Mouse (Mus musculus): ENCODE data around the gene Mtx1. TPM values are rescaled to one million over a fixed set of nuclear protein-coding genes. Genes with fewer than 3 reads are reported as not detected.
"Not testable (repeated sequence)": the region's sequence is repeated elsewhere in the genome, so short reads cannot be mapped to it uniquely, and the experiment has no call there.

Mtx1 gene
- polyA plus RNA-seq, 1 experiment from 2014 or later = 106 TPM

- WGBS = 4% methylated on average over 41 of the region's 41 CpGs
- no peaks in the 10 kb centered on the region for H3K36me3 ChIP-seq
- H3K4me3 ChIP-seq = peak overlapping the region; percentile 55
- ATAC-seq (replicated peaks; ENCODE audit: insufficient number of reproducible peaks, insufficient read depth, low FRiP score, low read depth) = peak; percentile 74
- H3K9ac ChIP-seq = 0 out of 2 replicates have a peak overlapping the region, but pooled peaks have one; percentile 26
- peaks cover 17% of the 10 kb centered on the region for H3K4me1 ChIP-seq (replicated peaks)
- peak overlapping the region; percentile 56 for H3K27ac ChIP-seq
- peak overlapping the region; percentile 66 for H3K4me2 ChIP-seq
- H3K9me3 ChIP-seq (replicated peaks) = no peaks in the 10 kb centered on the region
- H3K27me3 ChIP-seq = peaks cover 32% of the 10 kb centered on the region
Observed at GRCm38 (mm10) chr3:89227307-89228179, 655 bp upstream of the Mtx1 start.

- no peak overlapping the region for H3K27ac ChIP-seq
- no peaks in the 10 kb centered on the region for H3K36me3 ChIP-seq
- H3K9ac ChIP-seq = no peak overlapping the region
- H3K4me1 ChIP-seq (replicated peaks) = peaks cover 17% of the 10 kb centered on the region
- peaks cover 32% of the 10 kb centered on the region for H3K27me3 ChIP-seq
- WGBS = 60% methylated on average over 11 of the region's 11 CpGs
- H3K4me2 ChIP-seq = peak overlapping the region; percentile 17; the same call in 1 of the 2 replicates
- no peak for ATAC-seq (replicated peaks; ENCODE audit: insufficient number of reproducible peaks, insufficient read depth, low FRiP score, low read depth)
- H3K4me3 ChIP-seq = peak overlapping the region; percentile 55; the same call in 1 of the 2 replicates
- no peaks in the 10 kb centered on the region for H3K9me3 ChIP-seq (replicated peaks)
Observed at GRCm38 (mm10) chr3:89226361-89226760, 527 bp downstream of the Mtx1 start.

GRCm38 (mm10) chr3:89225918-89226317 is 970 bp downstream of the Mtx1 start:
- Histone ChIP-seq H3K4me3 (no peak overlapping the region), H3K27ac (no peak overlapping the region), H3K36me3 (no peaks in the 10 kb centered on the region), H3K9ac (no peak overlapping the region), H3K4me1 (replicated peaks) (peaks cover 17% of the 10 kb centered on the region), H3K9me3 (replicated peaks) (no peaks in the 10 kb centered on the region), H3K4me2 (peak overlapping the region; percentile 17; the same call in 1 of the 2 replicates), H3K27me3 (peaks cover 32% of the 10 kb centered on the region)
- 60% methylated on average over 4 of the region's 4 CpGs for WGBS
- ATAC-seq (replicated peaks; ENCODE audit: insufficient number of reproducible peaks, insufficient read depth, low FRiP score, low read depth) = no peak

GRCm38 (mm10) chr3:89225321-89225815 is 1.5 kb downstream of the Mtx1 start:
- no peak for ATAC-seq (replicated peaks; ENCODE audit: insufficient number of reproducible peaks, insufficient read depth, low FRiP score, low read depth)
- H3K9ac ChIP-seq = no peak overlapping the region
- H3K9me3 ChIP-seq (replicated peaks) = no peaks in the 10 kb centered on the region
- no peaks in the 10 kb centered on the region for H3K36me3 ChIP-seq
- H3K27me3 ChIP-seq = peaks cover 28% of the 10 kb centered on the region
- no peak overlapping the region for H3K4me3 ChIP-seq
- H3K27ac ChIP-seq = no peak overlapping the region
- H3K4me1 ChIP-seq (replicated peaks) = peaks cover 17% of the 10 kb centered on the region
- 63% methylated on average over 12 of the region's 12 CpGs for WGBS
- H3K4me2 ChIP-seq = peak overlapping the region; percentile 17; the same call in 1 of the 2 replicates

GRCm38 (mm10) chr3:89224796-89225195 is 2.1 kb downstream of the Mtx1 start:
- Histone ChIP-seq H3K9me3 (replicated peaks) (no peaks in the 10 kb centered on the region), H3K27ac (no peak overlapping the region), H3K4me2 (no peak overlapping the region), H3K36me3 (no peaks in the 10 kb centered on the region), H3K4me1 (replicated peaks) (peaks cover 17% of the 10 kb centered on the region), H3K27me3 (peaks cover 22% of the 10 kb centered on the region), H3K4me3 (no peak overlapping the region), H3K9ac (no peak overlapping the region)
- no peak for ATAC-seq (replicated peaks; ENCODE audit: insufficient number of reproducible peaks, insufficient read depth, low FRiP score, low read depth)
- WGBS = 71% methylated on average over 11 of the region's 11 CpGs

GRCm38 (mm10) chr3:89221167-89221566 is 5.7 kb downstream of the Mtx1 start:
- no peak for ATAC-seq (replicated peaks; ENCODE audit: insufficient number of reproducible peaks, insufficient read depth, low FRiP score, low read depth)
- WGBS = 78% methylated on average over 5 of the region's 5 CpGs
- H3K36me3 ChIP-seq = no peaks in the 10 kb centered on the region
- H3K4me2 ChIP-seq = no peak overlapping the region
- no peak overlapping the region for H3K27ac ChIP-seq
- no peak overlapping the region for H3K9ac ChIP-seq
- H3K4me3 ChIP-seq = no peak overlapping the region
- H3K27me3 ChIP-seq = peaks cover 13% of the 10 kb centered on the region
- H3K9me3 ChIP-seq (replicated peaks) = no peaks in the 10 kb centered on the region
- H3K4me1 ChIP-seq (replicated peaks) = peaks cover under 1% of the 10 kb centered on the region

- H3K36me3 ChIP-seq = no peaks in the 10 kb centered on the region
- H3K9ac ChIP-seq = no peak overlapping the region
- H3K4me3 ChIP-seq = no peak overlapping the region
- no peaks in the 10 kb centered on the region for H3K27me3 ChIP-seq
- no peak for ATAC-seq (replicated peaks; ENCODE audit: insufficient number of reproducible peaks, insufficient read depth, low FRiP score, low read depth)
- no peak overlapping the region for H3K4me2 ChIP-seq
- WGBS = 13% methylated on average over 8 of the region's 8 CpGs
- H3K27ac ChIP-seq = no peak overlapping the region
- H3K9me3 ChIP-seq (replicated peaks) = no peaks in the 10 kb centered on the region
- peaks cover 17% of the 10 kb centered on the region for H3K4me1 ChIP-seq (replicated peaks)
Observed at GRCm38 (mm10) chr3:89219546-89219945, 7.3 kb downstream of the Mtx1 start.

GRCm38 (mm10) chr3:89218271-89218670 is 8.6 kb downstream of the Mtx1 start:
- H3K27ac ChIP-seq = no peak overlapping the region
- H3K9me3 ChIP-seq (replicated peaks) = no peaks in the 10 kb centered on the region
- WGBS = 79% methylated on average over 1 of the region's 1 CpGs
- H3K27me3 ChIP-seq = no peaks in the 10 kb centered on the region
- H3K4me2 ChIP-seq = no peak overlapping the region
- peaks cover 19% of the 10 kb centered on the region for H3K4me1 ChIP-seq (replicated peaks)
- H3K9ac ChIP-seq = no peak overlapping the region
- ATAC-seq (replicated peaks; ENCODE audit: insufficient number of reproducible peaks, insufficient read depth, low FRiP score, low read depth) = no peak
- H3K36me3 ChIP-seq = no peaks in the 10 kb centered on the region
- H3K4me3 ChIP-seq = no peak overlapping the region

- H3K36me3 ChIP-seq; H3K27ac ChIP-seq; H3K4me3 ChIP-seq; H3K9ac ChIP-seq; ATAC-seq (replicated peaks; ENCODE audit: insufficient number of reproducible peaks, insufficient read depth, low FRiP score, low read depth); H3K27me3 ChIP-seq; H3K9me3 ChIP-seq (replicated peaks): not testable (repeated sequence)
- 71% methylated on average over 7 of the region's 7 CpGs for WGBS
- peaks cover 32% of the 10 kb centered on the region for H3K4me1 ChIP-seq (replicated peaks)
- peak overlapping the region; percentile 92; the same call in 1 of the 2 replicates for H3K4me2 ChIP-seq
Observed at GRCm38 (mm10) chr3:89216407-89216806, 10.5 kb downstream of the Mtx1 start.

- no peak for ATAC-seq (replicated peaks; ENCODE audit: insufficient number of reproducible peaks, insufficient read depth, low FRiP score, low read depth)
- H3K9me3 ChIP-seq (replicated peaks) = no peaks in the 10 kb centered on the region
- peak overlapping the region; percentile 92 for H3K4me3 ChIP-seq
- peak overlapping the region; percentile 98; the same call in 1 of the 2 replicates for H3K27ac ChIP-seq
- no peaks in the 10 kb centered on the region for H3K36me3 ChIP-seq
- H3K9ac ChIP-seq = peak overlapping the region; percentile 12; the same call in 1 of the 2 replicates
- peaks cover 33% of the 10 kb centered on the region for H3K4me1 ChIP-seq (replicated peaks)
- WGBS = 1% methylated on average over 6 of the region's 6 CpGs
- H3K4me2 ChIP-seq = peak overlapping the region; percentile 92
- no peaks in the 10 kb centered on the region for H3K27me3 ChIP-seq
Observed at GRCm38 (mm10) chr3:89215853-89216252, 11.0 kb downstream of the Mtx1 start.

GRCm38 (mm10) chr3:89214681-89215411 is 12.0 kb downstream of the Mtx1 start, which contains the start of gene Thbs3:
Gene Thbs3, plus strand, starts transcription at chr3:89215180.
- H3K36me3 ChIP-seq = peaks cover 8% of the 10 kb centered on the region; the same call in 1 of the 2 replicates
- H3K4me1 ChIP-seq (replicated peaks) = peaks cover 36% of the 10 kb centered on the region
- 2% methylated on average over 18 of the region's 19 CpGs for whole genome bisulfite sequencing
- H3K27me3 ChIP-seq = no peaks in the 10 kb centered on the region
- peak within 1 kb of the TSS; percentile 98 for H3K27ac ChIP-seq
- no peaks in the 10 kb centered on the region for H3K9me3 ChIP-seq (replicated peaks)
- H3K4me2 ChIP-seq = peak within 1 kb of the TSS; percentile 92
- no peak for ATAC-seq (replicated peaks; ENCODE audit: insufficient number of reproducible peaks, insufficient read depth, low FRiP score, low read depth)
- peak within 1 kb of the TSS; percentile 92 for H3K4me3 ChIP-seq
- peak within 1 kb of the TSS; percentile 74 for H3K9ac ChIP-seq

All from heart, embryonic 15.5 days (tissue).